Mouse (Mus musculus) ES-E14 (cell line): ENCODE measurements around the gene Cel. TPM values are rescaled to one million over a fixed set of nuclear protein-coding genes. Genes with fewer than 3 reads are reported as not detected.

ENCODE experiments used
- DNase-seq: peaks from one replicate; pipeline ENCODE4 v3.0.0-alpha.2; 2013; ENCODE audit warnings: low read depth, low spot score
- H3K27ac ChIP-seq: 2 replicates; pipeline ENCODE4 v1.5.1; 2012; ENCODE audit warnings: low read depth, mild to moderate bottlenecking, low read length, moderate library complexity, mixed read lengths; ENCODE audit not compliant: poor library complexity, insufficient read depth, severe bottlenecking
- H3K36me3 ChIP-seq: 2 replicates; pipeline ENCODE4 v1.6.1; 2012; ENCODE audit warnings: mild to moderate bottlenecking, low read length, moderate library complexity, mixed read lengths; ENCODE audit not compliant: control insufficient read depth, poor library complexity, insufficient read depth, severe bottlenecking
- H3K4me1 ChIP-seq, 2 experiments: fragments of 150-350 bp in 1 of 2; sonication (generic) in 1 of 2; 2 replicates each; pipeline ENCODE4 v1.6.1; 2012; ENCODE audit warnings: low read length in 2 of 2, mild to moderate bottlenecking in 1 of 2, mixed read lengths in 1 of 2; ENCODE audit not compliant: control insufficient read depth in 2 of 2, insufficient read depth in 2 of 2, poor library complexity in 1 of 2
- H3K4me3 ChIP-seq, 2 experiments: fragments of 150-350 bp in 1 of 2; sonication (generic) in 1 of 2; 2 replicates each; pipeline ENCODE4 v1.5.1; 2012; ENCODE audit warnings: low read length in 2 of 2, low read depth in 1 of 2, mild to moderate bottlenecking in 1 of 2, mixed read lengths in 1 of 2; ENCODE audit not compliant: insufficient read depth in 1 of 2, poor library complexity in 1 of 2, severe bottlenecking in 1 of 2
- H3K9ac ChIP-seq: 2 replicates; pipeline ENCODE4 v1.6.1; 2012; ENCODE audit warnings: low read depth, mild to moderate bottlenecking, low read length, mixed read lengths; ENCODE audit not compliant: poor library complexity, insufficient read depth, severe bottlenecking
- H3K9me3 ChIP-seq: fragments of 150-350 bp; sonication (generic); 2 replicates; pipeline ENCODE4 v1.6.1; 2012; ENCODE audit warnings: low read depth, mild to moderate bottlenecking, low read length; ENCODE audit not compliant: control insufficient read depth, insufficient read depth
- CHD2 ChIP-seq: IDR thresholded peaks from 2 replicates; pipeline ENCODE4 v1.6.1; 2014; ENCODE audit warnings: mild to moderate bottlenecking, low read depth, low read length, inconsistent platforms
- HCFC1 ChIP-seq: IDR thresholded peaks from 2 replicates; pipeline ENCODE4 v1.6.1; 2012; ENCODE audit warnings: low read length, inconsistent platforms, borderline replicate concordance; ENCODE audit not compliant: insufficient read depth
- MAFK ChIP-seq: IDR thresholded peaks from 2 replicates; pipeline ENCODE4 v1.6.1; 2014; ENCODE audit warnings: mild to moderate bottlenecking, low read depth, low read length, inconsistent platforms; ENCODE audit not compliant: insufficient read depth
- ZC3H11A ChIP-seq: IDR thresholded peaks from 2 replicates; pipeline ENCODE4 v1.6.1; 2012; ENCODE audit warnings: low read depth, mild to moderate bottlenecking, inconsistent platforms, low read length, borderline replicate concordance
- ZNF384 ChIP-seq: IDR thresholded peaks from 2 replicates; pipeline ENCODE4 v1.6.1; 2012; ENCODE audit warnings: low read depth, low read length, inconsistent platforms
- in situ Hi-C, 2 experiments: fragments of 600-800 bp; cut with MboI; formaldehyde crosslinking; loops; one replicate each; pipeline ENCODE4 v1.15.1; 2025; ENCODE audit warnings: low sequenced_read_pairs in 2 of 2, inconsistent platforms in 1 of 2; ENCODE audit not compliant: unreplicated experiment in 2 of 2
- total RNA-seq: library from RNA; depleted of rRNA; stranded (reverse); fragments of 300-350 nt; gene quantifications from 2 replicates; pipeline ENCODE4 v1.2.3, GENCODE M21; 2012

Cel gene
- total RNA-seq, 1 experiment = not detected

DNA sequence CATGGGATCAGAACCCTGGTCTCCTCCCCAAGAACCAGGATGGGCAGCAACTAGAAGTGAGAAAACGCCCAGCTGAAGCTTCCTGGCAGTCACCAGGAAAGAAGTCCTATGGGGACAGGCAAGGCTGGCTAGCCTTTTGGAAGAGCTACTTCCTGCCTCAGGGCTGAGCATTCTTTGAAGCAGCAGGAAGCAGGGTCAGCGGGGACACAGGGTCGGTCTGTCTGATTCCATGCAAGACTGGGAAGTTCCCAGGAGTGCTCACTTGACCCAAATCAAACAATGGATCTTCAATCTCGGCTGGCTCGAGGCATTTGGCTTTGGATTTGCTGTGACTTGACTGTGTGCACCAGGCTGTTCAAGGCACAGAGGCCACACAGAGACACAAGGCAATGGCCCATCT lies 3.3 kb upstream of the Cel start:
- H3K27ac ChIP-seq = no peak overlapping the region
- TF ChIP-seq MAFK = no peak
- no peak for TF ChIP-seq HCFC1
- TF ChIP-seq CHD2 = no peak
- TF ChIP-seq ZNF384 = no peak
- H3K4me3 ChIP-seq = no peak overlapping the region
- no peaks in the 10 kb centered on the region for H3K9me3 ChIP-seq
- no peak for DNase-seq
- no peak overlapping the region for H3K9ac ChIP-seq
- peaks cover 0 to 3% of the 10 kb centered on the region in 2 experiments; a peak in 1 of 4 replicates for H3K4me1 ChIP-seq
- in situ Hi-C loops = no loop called here
- H3K36me3 ChIP-seq = peaks cover 40% of the 10 kb centered on the region

DNA sequence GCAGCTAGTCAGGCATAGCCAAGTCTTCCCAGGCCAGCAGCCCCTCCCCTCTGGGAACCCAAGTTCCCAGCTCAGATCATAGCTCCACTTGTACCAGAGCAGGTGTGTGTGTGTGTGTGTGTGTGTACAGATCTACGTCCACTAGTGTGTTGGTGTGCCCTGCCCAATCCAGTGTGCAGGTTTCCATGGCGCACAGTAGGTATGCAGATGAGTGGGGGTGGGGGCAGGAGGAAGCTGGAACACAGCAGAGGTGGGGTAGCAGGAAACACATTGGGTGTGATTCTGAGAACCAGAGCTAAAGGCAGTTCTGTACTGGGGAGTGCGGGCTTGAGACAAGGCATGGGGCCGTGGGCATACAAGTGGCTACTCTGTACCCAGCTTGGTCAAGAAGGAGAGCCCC lies 1.2 kb upstream of the Cel start:
- in situ Hi-C loops = no loop called here
- peaks cover 0 to 3% of the 10 kb centered on the region in 2 experiments; a peak in 1 of 4 replicates for H3K4me1 ChIP-seq

DNA sequence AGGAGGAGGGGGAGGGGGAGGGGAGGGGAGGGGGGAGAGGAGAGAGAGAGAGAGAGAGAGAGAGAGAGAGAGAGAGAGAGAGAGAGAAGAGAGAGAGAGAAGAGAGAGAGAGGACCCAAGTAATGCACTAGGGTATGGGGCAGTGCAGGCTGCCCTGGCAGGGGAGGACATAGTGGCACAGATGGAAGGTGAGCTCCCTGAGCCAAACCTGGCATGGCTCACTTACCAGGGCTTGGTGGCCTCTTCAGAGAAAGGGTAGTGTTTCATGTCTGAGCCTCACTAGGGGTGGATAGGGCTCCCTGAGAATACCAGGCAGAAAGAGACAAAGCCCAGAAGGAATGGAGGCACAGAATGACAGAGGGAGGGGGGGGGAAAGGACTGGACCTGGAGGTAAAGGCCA lies 627 bp upstream of the Cel start:
- no peak for TF ChIP-seq CHD2
- no peak for TF ChIP-seq HCFC1
- no peak for TF ChIP-seq ZC3H11A
- TF ChIP-seq ZNF384 = no peak
- no peak for TF ChIP-seq MAFK
- in situ Hi-C loops = no loop called here
- DNase-seq = no peak

More for the DNA sequence above, 1.2 kb upstream of the Cel start:
- Histone ChIP-seq H3K9ac (no peak overlapping the region), H3K27ac (no peak overlapping the region), H3K36me3 (peaks cover 26% of the 10 kb centered on the region), H3K9me3 (no peaks in the 10 kb centered on the region), H3K4me3 (no peak overlapping the region)
- TF ChIP-seq ZC3H11A = no peak
- no peak for TF ChIP-seq CHD2
- TF ChIP-seq ZNF384 = no peak
- TF ChIP-seq MAFK = no peak
- no peak for TF ChIP-seq HCFC1
- no peak for DNase-seq

DNA sequence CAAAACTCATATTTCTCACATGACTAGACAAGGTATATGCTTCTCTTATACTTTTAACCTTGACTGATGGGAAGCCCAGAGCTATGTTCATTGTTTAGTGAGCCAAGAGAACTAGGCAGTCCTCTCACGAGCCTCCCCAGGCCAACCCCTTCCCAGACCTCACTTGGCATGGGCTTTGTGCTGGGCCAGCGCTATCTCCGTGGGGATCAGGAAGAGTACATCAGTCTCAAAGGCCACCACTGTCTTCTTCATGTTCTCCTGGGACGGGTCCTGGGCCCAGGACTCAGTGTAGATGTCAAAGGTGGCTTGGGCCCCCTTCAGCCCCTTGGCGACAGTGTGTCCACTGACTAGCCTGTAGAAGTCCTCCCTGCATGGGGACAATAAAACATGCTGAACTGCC lies 5.8 kb downstream of the Cel start:
- no peaks in the 10 kb centered on the region for H3K4me1 ChIP-seq
- in situ Hi-C loops = no loop called here
- no peak overlapping the region for H3K27ac ChIP-seq
- DNase-seq = no peak
- no peak overlapping the region for H3K4me3 ChIP-seq
- peaks cover 6% of the 10 kb centered on the region; the same call in 1 of the 2 replicates for H3K36me3 ChIP-seq
- no peaks in the 10 kb centered on the region for H3K9me3 ChIP-seq
- H3K9ac ChIP-seq = no peak overlapping the region
- TF ChIP-seq ZNF384 = no peak
- TF ChIP-seq HCFC1 = no peak
- TF ChIP-seq ZC3H11A = no peak
- no peak for TF ChIP-seq MAFK
- no peak for TF ChIP-seq CHD2

More for the DNA sequence above, 627 bp upstream of the Cel start:
- Histone ChIP-seq H3K4me1 (peaks cover 0 to 3% of the 10 kb centered on the region in 2 experiments; a peak in 1 of 4 replicates), H3K4me3 (no peak overlapping the region), H3K9ac (no peak overlapping the region), H3K9me3 (no peaks in the 10 kb centered on the region), H3K36me3 (peaks cover 25% of the 10 kb centered on the region), H3K27ac (no peak overlapping the region)

DNA sequence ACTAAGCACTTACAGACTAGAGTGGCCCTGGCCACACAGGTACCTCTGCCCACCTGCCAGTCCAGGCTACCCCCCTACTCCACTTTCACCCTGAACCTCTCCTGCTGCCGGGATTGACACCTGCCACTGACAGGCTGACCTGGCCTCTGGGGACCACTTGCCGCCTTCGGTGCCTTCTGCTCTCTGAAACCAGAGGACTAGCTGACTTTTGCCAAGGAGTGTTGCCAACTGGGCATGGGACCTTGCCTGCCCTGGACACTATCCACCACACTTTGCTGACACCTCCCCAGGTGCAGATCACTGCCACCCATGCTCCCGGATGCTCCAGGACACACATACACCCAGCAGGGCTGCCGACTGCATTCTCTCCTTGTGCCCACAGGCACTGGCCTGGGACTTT lies 10.9 kb downstream of the Cel start:
- no peak for DNase-seq
- Histone ChIP-seq H3K4me1 (0 out of 4 replicates have a peak, but pooled peaks cover 0 to 2% of the 10 kb centered on the region in 2 experiments), H3K27ac (no peak overlapping the region), H3K4me3 (no peak overlapping the region), H3K9me3 (no peaks in the 10 kb centered on the region), H3K9ac (no peak overlapping the region), H3K36me3 (peaks cover 41% of the 10 kb centered on the region)
- TF ChIP-seq ZC3H11A = no peak
- TF ChIP-seq CHD2 = no peak
- no peak for TF ChIP-seq MAFK
- TF ChIP-seq ZNF384 = no peak
- TF ChIP-seq HCFC1 = no peak
- in situ Hi-C loops = no loop called here
